Comparison of ENCODE assay signal across 17 mouse cellular contexts in the genomic region with DNA sequence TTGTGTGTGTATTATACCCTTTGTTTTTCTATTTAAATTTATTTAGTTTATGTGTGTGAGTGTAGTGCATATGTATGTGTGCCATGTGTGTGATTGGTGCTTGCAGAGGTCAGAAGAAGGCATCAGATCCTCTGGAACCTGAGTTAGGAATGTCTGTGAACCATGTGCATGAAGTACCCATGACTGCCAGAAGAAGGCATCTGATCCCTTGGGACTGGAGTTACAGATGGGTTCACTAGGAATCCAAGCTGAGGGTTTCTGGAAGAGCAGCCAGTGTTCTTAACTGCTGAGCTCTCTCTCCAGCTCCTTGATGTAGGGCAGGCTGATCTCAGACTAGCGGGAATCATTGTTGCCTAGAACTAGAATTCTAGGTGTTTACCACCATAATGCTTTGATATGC. TPM values are rescaled to one million over a fixed set of nuclear protein-coding genes. Genes with fewer than 3 reads are reported as not detected.
A peak's percentile ranks its signal among the peaks of the same experiment; 100 is the strongest.
DNase-seq lines count a peak whose midpoint lies in the region; ATAC-seq and TF ChIP-seq lines count a peak whose summit lies in the region.
"Had no signal": no experiment of that assay in that cellular context is flagged by ENCODE, and none has a peak within 500 bp of the region (broad histone marks: within the 10 kb centered on the region; RNA-seq: fewer than 3 reads in every experiment).

No protein-coding gene starts in this region.

- no peak overlapping the region for H3K9ac ChIP-seq in intestine, postnatal 0 days (ENCODE audit: low read depth, low read length)
- H3K9ac ChIP-seq in intestine, embryonic 16.5 days (ENCODE audit: low read depth, low read length) = no peak overlapping the region
- no peak overlapping the region for H3K9ac ChIP-seq in midbrain, postnatal 0 days (replicated peaks; ENCODE audit: low read length, poor library complexity, severe bottlenecking)
- H3K9ac ChIP-seq in midbrain, embryonic 11.5 days (ENCODE audit: low read length) = no peak overlapping the region
- H3K9ac ChIP-seq in stomach, postnatal 0 days (ENCODE audit: low read length) = no peak overlapping the region
- H3K9ac ChIP-seq: limb, embryonic 13.5 days; midbrain, embryonic 13.5 days; neural tube, embryonic 13.5 days had no signal

- H3K4me3 ChIP-seq in intestine, postnatal 0 days (ENCODE audit: low read depth, low read length) = no peak overlapping the region
- no peak overlapping the region for H3K4me3 ChIP-seq in intestine, embryonic 16.5 days (ENCODE audit: low read length)
- no peak overlapping the region for H3K4me3 ChIP-seq in midbrain, postnatal 0 days (ENCODE audit: low read depth, low read length)
- H3K4me3 ChIP-seq in midbrain, embryonic 11.5 days (ENCODE audit: low read depth, low read length) = no peak overlapping the region
- no peak overlapping the region for H3K4me3 ChIP-seq in stomach, postnatal 0 days (ENCODE audit: low read depth, low read length)
- H3K4me3 ChIP-seq: hindbrain, embryonic 10.5 days; limb, embryonic 13.5 days; midbrain, embryonic 13.5 days; neural tube, embryonic 13.5 days had no signal

- H3K27ac ChIP-seq in intestine, postnatal 0 days (ENCODE audit: low read depth, low read length) = no peak overlapping the region
- H3K27ac ChIP-seq in intestine, embryonic 16.5 days (ENCODE audit: low read length) = no peak overlapping the region
- no peak overlapping the region for H3K27ac ChIP-seq in midbrain, postnatal 0 days (ENCODE audit: low read depth, low read length)
- H3K27ac ChIP-seq in midbrain, embryonic 11.5 days (ENCODE audit: low read depth, low read length) = no peak overlapping the region
- H3K27ac ChIP-seq in stomach, postnatal 0 days (replicated peaks) = no peak overlapping the region
- H3K27ac ChIP-seq: hindbrain, embryonic 10.5 days; limb, embryonic 13.5 days; midbrain, embryonic 13.5 days; neural tube, embryonic 13.5 days had no signal

- no peak for TF ChIP-seq EP300 in stomach, postnatal 0 days (optimal IDR thresholded peaks at IDR 0.05)

- peak; percentile 36 for DNase-seq in embryo, embryonic 10 days (ENCODE audit: low spot score)
- DNase-seq in embryo, embryonic 9.5 days (ENCODE audit: extremely low spot score) = no peak
- peak; percentile 42 for DNase-seq in midbrain, postnatal 0 days (ENCODE audit: low spot score)
- DNase-seq in midbrain, embryonic 11.5 days (ENCODE audit: low spot score, missing footprints) = no peak
- DNase-seq in stomach, postnatal 0 days (ENCODE audit: low spot score) = no peak
- no peak for DNase-seq in natural killer cell, adult 2 months (ENCODE audit: low spot score in 2 of 2)
- DNase-seq: adrenal gland, adult 2 months; cerebellum, postnatal 25 days; kidney, adult 18-20 months had no signal

- H3K27me3 ChIP-seq in intestine, postnatal 0 days (replicated peaks; ENCODE audit: control insufficient read depth, insufficient read depth, low read length) = no peaks in the 10 kb centered on the region
- no peaks in the 10 kb centered on the region for H3K27me3 ChIP-seq in intestine, embryonic 16.5 days (replicated peaks; ENCODE audit: control insufficient read depth, insufficient read depth, low read length)
- no peaks in the 10 kb centered on the region for H3K27me3 ChIP-seq in midbrain, postnatal 0 days (ENCODE audit: insufficient read depth, low read length)
- no peaks in the 10 kb centered on the region for H3K27me3 ChIP-seq in midbrain, embryonic 11.5 days (ENCODE audit: control insufficient read depth, insufficient read depth, low read length)
- H3K27me3 ChIP-seq in stomach, postnatal 0 days (ENCODE audit: control insufficient read depth, insufficient read depth, low read length) = no peaks in the 10 kb centered on the region
- H3K27me3 ChIP-seq: limb, embryonic 13.5 days; midbrain, embryonic 13.5 days; neural tube, embryonic 13.5 days had no signal

- 95% methylated on average over 1 of the region's 1 CpGs for WGBS in intestine, postnatal 0 days
- WGBS in intestine, embryonic 16.5 days = 78% methylated on average over 1 of the region's 1 CpGs
- 92% methylated on average over 1 of the region's 1 CpGs for WGBS in midbrain, postnatal 0 days
- 83% methylated on average over 1 of the region's 1 CpGs for WGBS in midbrain, embryonic 11.5 days
- 90% methylated on average over 1 of the region's 1 CpGs for WGBS in stomach, postnatal 0 days

- ATAC-seq in intestine, postnatal 0 days = no peak
- no peak for ATAC-seq in intestine, embryonic 16.5 days
- no peak for ATAC-seq in midbrain, postnatal 0 days (ENCODE audit: low FRiP score)
- ATAC-seq in midbrain, embryonic 11.5 days (ENCODE audit: low FRiP score) = no peak
- ATAC-seq in stomach, postnatal 0 days (ENCODE audit: low FRiP score, low TSS enrichment) = no peak
- ATAC-seq: midbrain, embryonic 13.5 days had no signal

- no peaks in the 10 kb centered on the region for H3K9me3 ChIP-seq in intestine, postnatal 0 days (ENCODE audit: control insufficient read depth)
- H3K9me3 ChIP-seq in intestine, embryonic 16.5 days (ENCODE audit: control insufficient read depth, low read length) = no peaks in the 10 kb centered on the region
- H3K9me3 ChIP-seq in midbrain, postnatal 0 days (ENCODE audit: low read length) = no peaks in the 10 kb centered on the region
- no peaks in the 10 kb centered on the region for H3K9me3 ChIP-seq in midbrain, embryonic 11.5 days (ENCODE audit: control insufficient read depth, low read length)
- no peaks in the 10 kb centered on the region for H3K9me3 ChIP-seq in stomach, postnatal 0 days (ENCODE audit: control insufficient read depth, low read length)
- H3K9me3 ChIP-seq: G1E; hindbrain, embryonic 10.5 days; limb, embryonic 13.5 days; midbrain, embryonic 13.5 days; neural tube, embryonic 13.5 days had no signal

- H3K4me1 ChIP-seq in intestine, postnatal 0 days (replicated peaks; ENCODE audit: control insufficient read depth, insufficient read depth, low read length) = 0 out of 2 replicates have a peak, but pooled peaks cover 3% of the 10 kb centered on the region
- H3K4me1 ChIP-seq in intestine, embryonic 16.5 days (ENCODE audit: control insufficient read depth, insufficient read depth, low read length) = no peaks in the 10 kb centered on the region
- no peaks in the 10 kb centered on the region for H3K4me1 ChIP-seq in midbrain, postnatal 0 days (ENCODE audit: insufficient read depth, low read length)
- no peaks in the 10 kb centered on the region for H3K4me1 ChIP-seq in midbrain, embryonic 11.5 days (ENCODE audit: control insufficient read depth, insufficient read depth, low read length)
- H3K4me1 ChIP-seq in stomach, postnatal 0 days (replicated peaks; ENCODE audit: control insufficient read depth, insufficient read depth) = no peaks in the 10 kb centered on the region
- H3K4me1 ChIP-seq: limb, embryonic 13.5 days had no signal

- TF ChIP-seq CTCF in intestine, postnatal 0 days (IDR thresholded peaks at IDR 0.05; ENCODE audit: low read depth) = peak; percentile 59
- peak; percentile 37 for TF ChIP-seq CTCF in midbrain, postnatal 0 days (IDR thresholded peaks at IDR 0.05)
- peak; percentile 58 for TF ChIP-seq CTCF in stomach, postnatal 0 days (IDR thresholded peaks at IDR 0.05; ENCODE audit: low read depth)

- H3K36me3 ChIP-seq in intestine, postnatal 0 days (ENCODE audit: control insufficient read depth, insufficient read depth) = no peaks in the 10 kb centered on the region
- H3K36me3 ChIP-seq in intestine, embryonic 16.5 days (ENCODE audit: control insufficient read depth, insufficient read depth, low read length) = no peaks in the 10 kb centered on the region
- H3K36me3 ChIP-seq in midbrain, postnatal 0 days (ENCODE audit: insufficient read depth, low read length) = no peaks in the 10 kb centered on the region
- H3K36me3 ChIP-seq in midbrain, embryonic 11.5 days (ENCODE audit: control insufficient read depth, insufficient read depth, low read length) = no peaks in the 10 kb centered on the region
- H3K36me3 ChIP-seq in stomach, postnatal 0 days (ENCODE audit: control insufficient read depth, insufficient read depth, low read length) = no peaks in the 10 kb centered on the region
- H3K36me3 ChIP-seq: hindbrain, embryonic 10.5 days; limb, embryonic 13.5 days; midbrain, embryonic 13.5 days; neural tube, embryonic 13.5 days had no signal

- no peak overlapping the region for H3K4me2 ChIP-seq in intestine, postnatal 0 days (replicated peaks; ENCODE audit: low read depth)
- H3K4me2 ChIP-seq in intestine, embryonic 16.5 days (ENCODE audit: low read depth, low read length) = no peak overlapping the region
- no peak overlapping the region for H3K4me2 ChIP-seq in midbrain, postnatal 0 days (ENCODE audit: low read depth, low read length, poor library complexity, severe bottlenecking)
- H3K4me2 ChIP-seq in midbrain, embryonic 11.5 days = no peak overlapping the region
- H3K4me2 ChIP-seq in stomach, postnatal 0 days (replicated peaks; ENCODE audit: low read depth) = no peak overlapping the region
- H3K4me2 ChIP-seq: heart, embryonic 11.5 days; limb, embryonic 13.5 days; midbrain, embryonic 13.5 days; neural tube, embryonic 13.5 days had no signal

RNA-seq across cellular contexts. Expression of gene Rnf115, which starts 10.5 kb away (rescaled TPM):
- 58.7 and 61.6 TPM in 2 replicates for polyA plus RNA-seq in intestine, postnatal 0 days (2015; fragmentation: Nextera tagmentation; extraction: Ambion mirVana)
- polyA plus RNA-seq in intestine, embryonic 16.5 days (2015; fragmentation: Nextera tagmentation; extraction: Ambion mirVana) = 43.6 and 47.3 TPM in 2 replicates
- 59.6 and 63.4 TPM in 2 replicates for total RNA-seq in midbrain, postnatal 0 days (2014; rRNA removed)
- polyA plus RNA-seq in midbrain, postnatal 0 days (2015; fragmentation: Nextera tagmentation; extraction: Ambion mirVana) = 71.8 and 76.5 TPM in 2 replicates
- polyA plus RNA-seq in midbrain, embryonic 11.5 days (2014; fragmentation: Nextera tagmentation; extraction: Ambion mirVana) = 90.3 and 98.8 TPM in 2 replicates
- 27.3 and 28.7 TPM in 2 replicates for polyA plus RNA-seq in stomach, postnatal 0 days (2015; fragmentation: Nextera tagmentation; extraction: Ambion mirVana)

RNA-seq across cellular contexts. Expression of gene Polr3c, which starts 10.6 kb away (rescaled TPM):
- 19.7 and 20.5 TPM in 2 replicates for polyA plus RNA-seq in intestine, postnatal 0 days (2015; fragmentation: Nextera tagmentation; extraction: Ambion mirVana)
- polyA plus RNA-seq in intestine, embryonic 16.5 days (2015; fragmentation: Nextera tagmentation; extraction: Ambion mirVana) = 37.7 and 41.0 TPM in 2 replicates
- 12.6 and 14.7 TPM in 2 replicates for total RNA-seq in midbrain, postnatal 0 days (2014; rRNA removed)
- 26.4 and 30.7 TPM in 2 replicates for polyA plus RNA-seq in midbrain, postnatal 0 days (2015; fragmentation: Nextera tagmentation; extraction: Ambion mirVana)
- polyA plus RNA-seq in midbrain, embryonic 11.5 days (2014; fragmentation: Nextera tagmentation; extraction: Ambion mirVana) = 35.7 and 41.6 TPM in 2 replicates
- 19.4 and 20.3 TPM in 2 replicates for polyA plus RNA-seq in stomach, postnatal 0 days (2015; fragmentation: Nextera tagmentation; extraction: Ambion mirVana)

RNA-seq across cellular contexts. Expression of gene Nudt17, which starts 29.6 kb away (rescaled TPM):
- 2.2 and 2.8 TPM in 2 replicates for polyA plus RNA-seq in intestine, postnatal 0 days (2015; fragmentation: Nextera tagmentation; extraction: Ambion mirVana)
- polyA plus RNA-seq in intestine, embryonic 16.5 days (2015; fragmentation: Nextera tagmentation; extraction: Ambion mirVana) = 5.6 and 6.2 TPM in 2 replicates
- 6.5 and 11.9 TPM in 2 replicates for total RNA-seq in midbrain, postnatal 0 days (2014; rRNA removed)
- polyA plus RNA-seq in midbrain, postnatal 0 days (2015; fragmentation: Nextera tagmentation; extraction: Ambion mirVana) = 18.5 and 20.6 TPM in 2 replicates
- polyA plus RNA-seq in midbrain, embryonic 11.5 days (2014; fragmentation: Nextera tagmentation; extraction: Ambion mirVana) = 14.4 and 16.3 TPM in 2 replicates
- polyA plus RNA-seq in stomach, postnatal 0 days (2015; fragmentation: Nextera tagmentation; extraction: Ambion mirVana) = 7.5 and 8.2 TPM in 2 replicates

RNA-seq across cellular contexts. Expression of gene Pias3, which starts 41.8 kb away (rescaled TPM):
- polyA plus RNA-seq in intestine, postnatal 0 days (2015; fragmentation: Nextera tagmentation; extraction: Ambion mirVana) = 15.2 and 16.1 TPM in 2 replicates
- 35.7 and 36.6 TPM in 2 replicates for polyA plus RNA-seq in intestine, embryonic 16.5 days (2015; fragmentation: Nextera tagmentation; extraction: Ambion mirVana)
- total RNA-seq in midbrain, postnatal 0 days (2014; rRNA removed) = 33.1 and 46.0 TPM in 2 replicates
- 44.2 and 49.7 TPM in 2 replicates for polyA plus RNA-seq in midbrain, postnatal 0 days (2015; fragmentation: Nextera tagmentation; extraction: Ambion mirVana)
- 26.8 and 29.2 TPM in 2 replicates for polyA plus RNA-seq in midbrain, embryonic 11.5 days (2014; fragmentation: Nextera tagmentation; extraction: Ambion mirVana)
- 23.4 and 27.1 TPM in 2 replicates for polyA plus RNA-seq in stomach, postnatal 0 days (2015; fragmentation: Nextera tagmentation; extraction: Ambion mirVana)

Comparison
In these comparisons a context has a peak if more than half of its experiments do, and no peak if none do; other contexts are left out.
1. DNase-seq: peak in embryo, embryonic 10 days (single experiment) and midbrain, postnatal 0 days (single experiment); none in embryo, embryonic 9.5 days (single experiment), midbrain, embryonic 11.5 days (single experiment), stomach, postnatal 0 days (single experiment) and natural killer cell, adult 2 months (0 of 2).
2. Peak in every context shown above with its lines, with median percentiles within 50 percentile points of each other: CTCF ChIP-seq.